Mouse (Mus musculus) hindbrain, postnatal 0 days (tissue): ENCODE results near the gene Bivm. TPM values are rescaled to one million over a fixed set of nuclear protein-coding genes. Genes with fewer than 3 reads are reported as not detected.
A peak's percentile ranks its signal among the peaks of the same experiment; 100 is the strongest.

Experiments used
- ATAC-seq: fragments of 200-750 bp; cut with Nextera tagmentation; 2 replicates; pipeline ENCODE4 v1.8.0; 2017; ENCODE audit warnings: mild to moderate bottlenecking, moderate TSS enrichment, moderate library complexity
- DNase-seq: peaks from one replicate; pipeline ENCODE4 v3.0.0-alpha.2; 2015; ENCODE audit warnings: low spot score
- H3K27ac ChIP-seq: fragments of 300-500 bp; sonication (generic); 2 replicates; pipeline ENCODE4 v1.5.1; 2014; ENCODE audit warnings: mild to moderate bottlenecking
- H3K27me3 ChIP-seq: fragments of 300-500 bp; sonication (generic); 2 replicates; pipeline ENCODE4 v1.6.1; 2014; ENCODE audit warnings: low read length, mixed read lengths; ENCODE audit not compliant: insufficient read depth
- H3K36me3 ChIP-seq: fragments of 300-500 bp; sonication (generic); 2 replicates; pipeline ENCODE4 v1.6.1; 2014; ENCODE audit warnings: low read length, mixed read lengths; ENCODE audit not compliant: insufficient read depth
- H3K4me1 ChIP-seq: fragments of 300-500 bp; sonication (generic); 2 replicates; pipeline ENCODE4 v1.6.1; 2014; ENCODE audit warnings: antibody characterized with exemption, low read length, mixed read lengths; ENCODE audit not compliant: insufficient read depth
- H3K4me2 ChIP-seq: fragments of 300-500 bp; sonication (generic); 2 replicates; pipeline ENCODE4 v1.6.1; 2014; ENCODE audit warnings: low read depth, mild to moderate bottlenecking, low read length, moderate library complexity, mixed read lengths
- H3K4me3 ChIP-seq: fragments of 300-500 bp; sonication (generic); 2 replicates; pipeline ENCODE4 v1.5.1; 2014; ENCODE audit warnings: low read length
- H3K9ac ChIP-seq: fragments of 300-500 bp; sonication (generic); replicated peaks from 2 replicates; pipeline ENCODE4 v1.6.1; 2014; ENCODE audit warnings: mild to moderate bottlenecking, low read length, moderate library complexity, mixed read lengths
- H3K9me3 ChIP-seq: fragments of 300-500 bp; sonication (generic); 2 replicates; pipeline ENCODE4 v1.6.1; 2016; ENCODE audit warnings: low read length, mixed read lengths
- CTCF ChIP-seq: IDR thresholded peaks from 2 replicates; pipeline ENCODE4 v1.5.1; 2016; ENCODE audit warnings: antibody characterized with exemption, control low read depth, low read depth
- WGBS: fragments of 180-500 bp; shearing (Covaris S2); extraction: QIAGEN DNeasy Blood & Tissue Kit; methylation state at CpG from one replicate; pipeline ENCODE4 v1.1.7; 2014; 5-methylcytosine and 5-hydroxymethylcytosine counted together
- polyA plus RNA-seq: library from polyadenylated mRNA; unstranded; fragments of >200 nt; fragmentation: Nextera tagmentation; extraction: Ambion mirVana; gene quantifications from 2 replicates; pipeline ENCODE4 v1.2.1, GENCODE M21; 2015
- total RNA-seq: library from RNA; depleted of rRNA; stranded (reverse); fragments of >200 nt; gene quantifications from 2 replicates; pipeline ENCODE4 v1.2.3, GENCODE M21; 2014

The Bivm gene
- total and polyA plus RNA-seq, 2 experiments from 2014 or later: 21.3 to 28.0 TPM

- H3K27ac ChIP-seq: peak overlapping the region; percentile 90
- H3K27me3 ChIP-seq: no peaks in the 10 kb centered on the region
- H3K36me3 ChIP-seq: 0 out of 2 replicates have a peak, but pooled peaks cover 5% of the 10 kb centered on the region
- peaks cover 8% of the 10 kb centered on the region for H3K4me1 ChIP-seq
- TF ChIP-seq CTCF: peak; percentile 71
- peak; percentile 86 for DNase-seq
- H3K4me2 ChIP-seq: peak overlapping the region; percentile 94
- peak; percentile 88 for ATAC-seq
- 1% methylated on average over 42 of the region's 43 CpGs for WGBS
- no peaks in the 10 kb centered on the region for H3K9me3 ChIP-seq
- H3K4me3 ChIP-seq: peak overlapping the region; percentile 81
- H3K9ac ChIP-seq: peak overlapping the region; percentile 67
These were observed 680 bp downstream of the Bivm start for GRCm38 (mm10) chr1:44119201-44120073.

GRCm38 (mm10) chr1:44120074-44120406 is 1.3 kb downstream of the Bivm start:
- Histone ChIP-seq H3K9me3 (no peaks in the 10 kb centered on the region), H3K4me3 (peak overlapping the region; percentile 81), H3K27me3 (no peaks in the 10 kb centered on the region), H3K4me2 (peak overlapping the region; percentile 94), H3K27ac (peak overlapping the region; percentile 90), H3K9ac (peak overlapping the region; percentile 67), H3K4me1 (peaks cover 8% of the 10 kb centered on the region), H3K36me3 (no peaks in the 10 kb centered on the region)
- 5% methylated on average over 6 of the region's 6 CpGs for whole genome bisulfite sequencing
- ATAC-seq (peak; percentile 27), DNase-seq (no peak)
- no peak for TF ChIP-seq CTCF

GRCm38 (mm10) chr1:44122256-44122655 is 3.5 kb downstream of the Bivm start:
- Histone ChIP-seq H3K27ac (no peak overlapping the region), H3K36me3 (no peaks in the 10 kb centered on the region), H3K9me3 (no peaks in the 10 kb centered on the region), H3K9ac (no peak overlapping the region), H3K4me2 (no peak overlapping the region), H3K4me1 (peaks cover 8% of the 10 kb centered on the region), H3K4me3 (no peak overlapping the region), H3K27me3 (no peaks in the 10 kb centered on the region)
- no peak for TF ChIP-seq CTCF
- DNase-seq: no peak
- WGBS: 90% methylated on average over 3 of the region's 3 CpGs
- ATAC-seq: no peak

- WGBS: 89% methylated on average over 4 of the region's 4 CpGs
- no peak for ATAC-seq
- Histone ChIP-seq H3K27ac (no peak overlapping the region), H3K27me3 (no peaks in the 10 kb centered on the region), H3K9ac (no peak overlapping the region), H3K4me2 (no peak overlapping the region), H3K4me1 (peaks cover 5% of the 10 kb centered on the region; the same call in 1 of the 2 replicates), H3K9me3 (no peaks in the 10 kb centered on the region), H3K36me3 (peaks cover 15% of the 10 kb centered on the region), H3K4me3 (no peak overlapping the region)
- TF ChIP-seq CTCF: no peak
- DNase-seq: no peak
These were observed 6.8 kb downstream of the Bivm start for GRCm38 (mm10) chr1:44125590-44125989.

GRCm38 (mm10) chr1:44129929-44130581 is 11.3 kb downstream of the Bivm start:
- WGBS: 92% methylated on average over 4 of the region's 4 CpGs
- H3K36me3 ChIP-seq: peaks cover 32% of the 10 kb centered on the region

GRCm38 (mm10) chr1:44140232-44140631 is 21.5 kb downstream of the Bivm start:
- TF ChIP-seq CTCF: no peak
- H3K4me1 ChIP-seq: no peaks in the 10 kb centered on the region
- 91% methylated on average over 4 of the region's 4 CpGs for WGBS

More at GRCm38 (mm10) chr1:44129929-44130581, 11.3 kb downstream of the Bivm start:
- Histone ChIP-seq H3K27ac (no peak overlapping the region), H3K4me3 (no peak overlapping the region), H3K4me2 (no peak overlapping the region), H3K4me1 (no peaks in the 10 kb centered on the region), H3K27me3 (no peaks in the 10 kb centered on the region), H3K9me3 (no peaks in the 10 kb centered on the region), H3K9ac (no peak overlapping the region)
- DNase-seq (no peak), ATAC-seq (no peak)
- TF ChIP-seq CTCF: no peak

More at GRCm38 (mm10) chr1:44140232-44140631, 21.5 kb downstream of the Bivm start:
- DNase-seq (no peak), ATAC-seq (no peak)
- Histone ChIP-seq H3K9ac (no peak overlapping the region), H3K27me3 (no peaks in the 10 kb centered on the region), H3K36me3 (peaks cover 28% of the 10 kb centered on the region), H3K27ac (no peak overlapping the region), H3K9me3 (no peaks in the 10 kb centered on the region), H3K4me3 (no peak overlapping the region), H3K4me2 (no peak overlapping the region)
